Mouse (Mus musculus) G1E (cell line): ENCODE measurements around the gene Chka. TPM values are rescaled to one million over a fixed set of nuclear protein-coding genes. Genes with fewer than 3 reads are reported as not detected.

ENCODE experiments used
- ATAC-seq: 2 replicates; pipeline ENCODE4 v1.8.0; 2016; ENCODE audit warnings: mild to moderate bottlenecking; ENCODE audit not compliant: insufficient number of reproducible peaks, poor library complexity, low FRiP score, severe bottlenecking; ENCODE audit errors: extremely low read depth
- DNase-seq: peaks from one replicate; pipeline ENCODE4 v3.0.0; 2012; ENCODE audit warnings: low spot score
- H3K27me3 ChIP-seq: 2 replicates; pipeline ENCODE4 v1.6.1; 2012; ENCODE audit warnings: mild to moderate bottlenecking, low read length, inconsistent platforms; ENCODE audit not compliant: insufficient read depth
- H3K36me3 ChIP-seq: replicated peaks from 2 replicates; pipeline ENCODE3; 2012; ENCODE audit warnings: mild to moderate bottlenecking, inconsistent platforms
- H3K4me1 ChIP-seq: 2 replicates; pipeline ENCODE4 v1.6.1; 2012; ENCODE audit warnings: low read depth, low read length, inconsistent platforms, mixed read lengths; ENCODE audit not compliant: insufficient read depth
- H3K4me3 ChIP-seq: 2 replicates; pipeline ENCODE4 v1.5.1; 2012; ENCODE audit warnings: low read depth, mild to moderate bottlenecking, inconsistent platforms, low read length, moderate library complexity, mixed read lengths
- H3K9me3 ChIP-seq: replicated peaks from 2 replicates; pipeline ENCODE4 v1.6.1; 2012; ENCODE audit warnings: inconsistent platforms
- CTCF ChIP-seq: IDR thresholded peaks from 2 replicates; pipeline ENCODE4 v1.5.1; 2012; ENCODE audit warnings: low read depth, low read length, inconsistent platforms, mixed read lengths
- GATA1 ChIP-seq: IDR thresholded peaks from 2 replicates; pipeline ENCODE4 v1.6.1; 2012; ENCODE audit warnings: borderline replicate concordance, low read length, inconsistent platforms, mixed read lengths
- GATA2 ChIP-seq: IDR thresholded peaks from 2 replicates; pipeline ENCODE4 v1.6.1; 2012; ENCODE audit warnings: low read depth, low read length, inconsistent platforms, borderline replicate concordance
- POLR2AphosphoS5 ChIP-seq: IDR thresholded peaks from 2 replicates; pipeline ENCODE4 v1.6.1; 2012; ENCODE audit warnings: low read depth, low read length, inconsistent platforms; ENCODE audit not compliant: insufficient replicate concordance
- TAL1 ChIP-seq: conservative IDR thresholded peaks from 2 replicates; pipeline ENCODE4 v1.6.1; 2012; ENCODE audit warnings: low read depth, low read length, inconsistent platforms, mixed read lengths
- polyA plus RNA-seq: library from polyadenylated mRNA; stranded (reverse); fragments of >175 nt; gene quantifications from 2 replicates; pipeline ENCODE4 v1.2.3, GENCODE M21; 2012
- total RNA-seq, 2 experiments: library from RNA; stranded (forward) in 1 of 2; stranded (reverse) in 1 of 2; fragments of 200-1000 nt in 1 of 2; fragments of >200 nt in 1 of 2; fragmentation: Nextera tagmentation in 1 of 2; gene quantifications; 2 replicates each; pipeline ENCODE4 v1.2.3; 2014 to 2017

The Chka gene
- total and polyA plus RNA-seq, 3 experiments = 7.4 to 31.7 (median 26.7) TPM

- no peak for ATAC-seq
- Histone ChIP-seq H3K36me3 (no peaks in the 10 kb centered on the region), H3K4me1 (no peaks in the 10 kb centered on the region), H3K4me3 (no peak overlapping the region), H3K9me3 (no peaks in the 10 kb centered on the region), H3K27me3 (peaks cover 16% of the 10 kb centered on the region)
- TF ChIP-seq CTCF = no peak
- TF ChIP-seq GATA1 = no peak
- no peak for TF ChIP-seq TAL1
- no peak for TF ChIP-seq GATA2
- no peak for TF ChIP-seq POLR2AphosphoS5
- DNase-seq = no peak
Observed at GRCm38 (mm10) chr19:3844836-3845235, 6.7 kb upstream of the Chka start.

GRCm38 (mm10) chr19:3845339-3845738, 6.2 kb upstream of the Chka start:
- DNase-seq (no peak), ATAC-seq (no peak)
- no peaks in the 10 kb centered on the region for H3K4me1 ChIP-seq
- H3K4me3 ChIP-seq = no peak overlapping the region
- TF ChIP-seq TAL1 = no peak
- no peak for TF ChIP-seq GATA2
- no peak for TF ChIP-seq CTCF
- no peak for TF ChIP-seq GATA1
- TF ChIP-seq POLR2AphosphoS5 = no peak
- H3K9me3 ChIP-seq = no peaks in the 10 kb centered on the region
- H3K36me3 ChIP-seq = no peaks in the 10 kb centered on the region
- H3K27me3 ChIP-seq = peaks cover 14% of the 10 kb centered on the region

GRCm38 (mm10) chr19:3845803-3846406, 5.7 kb upstream of the Chka start:
- H3K27me3 ChIP-seq = peaks cover 11% of the 10 kb centered on the region
- TF ChIP-seq GATA2 (no peak), GATA1 (no peak), TAL1 (no peak), CTCF (no peak), POLR2AphosphoS5 (no peak)
- no peaks in the 10 kb centered on the region for H3K36me3 ChIP-seq
- no peak overlapping the region for H3K4me3 ChIP-seq
- DNase-seq (no peak), ATAC-seq (no peak)
- H3K9me3 ChIP-seq = no peaks in the 10 kb centered on the region
- H3K4me1 ChIP-seq = peaks cover 3% of the 10 kb centered on the region

GRCm38 (mm10) chr19:3846676-3847604, 4.6 kb upstream of the Chka start:
- ATAC-seq (no peak), DNase-seq (no peak)
- peaks cover 11% of the 10 kb centered on the region for H3K4me1 ChIP-seq
- H3K27me3 ChIP-seq = peaks cover 9% of the 10 kb centered on the region
- H3K36me3 ChIP-seq = no peaks in the 10 kb centered on the region
- no peak for TF ChIP-seq TAL1
- TF ChIP-seq GATA1 = no peak
- TF ChIP-seq POLR2AphosphoS5 = no peak
- no peak for TF ChIP-seq CTCF
- no peak for TF ChIP-seq GATA2
- H3K4me3 ChIP-seq = no peak overlapping the region
- H3K9me3 ChIP-seq = no peaks in the 10 kb centered on the region

GRCm38 (mm10) chr19:3847711-3848110, 3.9 kb upstream of the Chka start:
- peaks cover 6% of the 10 kb centered on the region for H3K27me3 ChIP-seq
- H3K4me3 ChIP-seq = no peak overlapping the region
- TF ChIP-seq POLR2AphosphoS5 = no peak
- no peak for TF ChIP-seq GATA1
- TF ChIP-seq GATA2 = no peak
- TF ChIP-seq CTCF = no peak
- no peak for TF ChIP-seq TAL1
- DNase-seq (no peak), ATAC-seq (no peak)
- H3K4me1 ChIP-seq = peaks cover 11% of the 10 kb centered on the region
- no peaks in the 10 kb centered on the region for H3K9me3 ChIP-seq
- no peaks in the 10 kb centered on the region for H3K36me3 ChIP-seq

- TF ChIP-seq GATA2 (no peak), GATA1 (no peak), CTCF (no peak), POLR2AphosphoS5 (no peak), TAL1 (no peak)
- Histone ChIP-seq H3K27me3 (peaks cover 6% of the 10 kb centered on the region), H3K9me3 (no peaks in the 10 kb centered on the region), H3K4me3 (no peak overlapping the region), H3K36me3 (peaks cover 2% of the 10 kb centered on the region), H3K4me1 (peaks cover 14% of the 10 kb centered on the region)
- DNase-seq (no peak), ATAC-seq (no peak)
Observed at GRCm38 (mm10) chr19:3848207-3848808, 3.3 kb upstream of the Chka start.
